Mouse (Mus musculus) layer of hippocampus, adult 9-10 months (tissue): ENCODE measurements around the gene Padi3.

Source experiments
- DNase-seq: peaks from one replicate; pipeline ENCODE4 v3.0.0; 2022; ENCODE audit warnings: low spot score

The Padi3 gene

GRCm38 (mm10) chr4:140780507-140780906 lies 29.9 kb downstream of the Padi3 start:
- DNase-seq = no peak

DNA sequence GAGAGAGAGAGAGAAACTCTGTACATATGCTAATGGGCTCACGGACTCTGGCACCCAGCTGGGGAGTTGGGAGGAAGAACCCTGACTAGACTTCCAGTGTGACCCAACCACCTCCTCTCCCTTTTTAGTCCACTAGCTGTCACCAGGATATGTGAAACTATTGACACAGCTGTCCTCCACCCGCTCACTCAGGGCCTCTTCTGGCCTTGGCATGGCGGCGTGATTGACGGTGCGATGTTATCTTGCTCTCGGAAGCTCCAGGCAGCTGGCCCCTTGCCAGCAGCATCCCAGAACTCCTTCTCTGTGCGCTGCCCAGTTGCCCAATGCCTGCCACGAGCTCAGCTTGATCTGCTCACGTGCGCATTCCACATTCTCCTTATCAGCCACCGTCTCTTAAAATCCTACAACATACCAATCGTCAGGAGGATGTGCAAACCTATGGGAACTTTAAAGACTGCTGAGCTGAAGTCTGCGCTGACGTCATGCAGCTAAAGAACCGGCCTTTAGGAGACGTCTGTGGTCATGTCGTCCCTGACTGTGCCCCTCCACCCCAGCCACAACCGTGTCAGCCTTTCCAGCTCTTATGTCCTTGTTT lies 30.5 kb downstream of the Padi3 start:
- DNase-seq = no peak

GRCm38 (mm10) chr4:140776623-140777022 lies 33.8 kb downstream of the Padi3 start:
- no peak for DNase-seq

DNA sequence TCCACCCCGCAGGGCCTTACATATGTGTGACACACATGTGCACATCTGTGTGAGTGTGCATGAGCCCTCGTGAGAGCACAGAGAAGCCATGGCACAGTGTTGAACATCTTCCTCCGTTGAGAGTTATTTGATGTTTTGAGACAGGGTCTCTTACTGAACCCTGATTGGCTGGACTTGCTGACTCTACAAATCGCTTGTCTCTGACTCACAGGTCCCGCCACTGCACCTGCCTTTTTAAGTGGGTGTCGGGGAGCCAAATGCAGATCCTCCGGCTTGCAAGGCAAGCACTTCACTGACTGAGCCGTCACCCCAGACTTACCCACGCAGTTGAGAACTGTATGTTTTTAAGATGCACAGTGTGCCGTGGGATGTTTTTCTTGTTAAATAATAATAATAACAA lies 34.6 kb downstream of the Padi3 start:
- DNase-seq = no peak

DNA sequence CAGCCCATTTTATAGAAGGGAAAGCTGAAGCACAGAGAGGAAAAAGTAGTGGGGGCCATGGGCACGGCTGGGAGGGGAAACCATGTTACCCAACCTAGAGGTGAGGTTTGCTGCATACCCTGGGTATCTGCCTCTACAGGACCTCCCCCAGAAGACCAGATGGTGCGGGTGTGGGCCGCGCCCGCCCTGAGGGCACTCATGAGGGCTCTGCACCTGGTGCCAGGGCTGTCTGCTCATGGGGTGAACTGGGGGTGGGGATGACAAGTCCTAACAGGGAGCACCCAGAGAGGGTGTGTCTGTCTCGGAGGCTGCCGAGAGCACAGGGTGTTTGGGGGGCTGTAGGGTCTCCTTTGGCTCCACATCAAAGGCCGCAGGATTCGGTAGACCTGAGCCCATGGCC lies 35.6 kb downstream of the Padi3 start:
- no peak for DNase-seq

- DNase-seq = no peak
Observed at GRCm38 (mm10) chr4:140774025-140774800, 36.2 kb downstream of the Padi3 start, which contains the start of gene Padi4. TSS of gene Padi4 (minus strand) at chr4:140774236.

- no peak for DNase-seq
Observed at GRCm38 (mm10) chr4:140771091-140771490, 39.4 kb downstream of the Padi3 start.

DNA sequence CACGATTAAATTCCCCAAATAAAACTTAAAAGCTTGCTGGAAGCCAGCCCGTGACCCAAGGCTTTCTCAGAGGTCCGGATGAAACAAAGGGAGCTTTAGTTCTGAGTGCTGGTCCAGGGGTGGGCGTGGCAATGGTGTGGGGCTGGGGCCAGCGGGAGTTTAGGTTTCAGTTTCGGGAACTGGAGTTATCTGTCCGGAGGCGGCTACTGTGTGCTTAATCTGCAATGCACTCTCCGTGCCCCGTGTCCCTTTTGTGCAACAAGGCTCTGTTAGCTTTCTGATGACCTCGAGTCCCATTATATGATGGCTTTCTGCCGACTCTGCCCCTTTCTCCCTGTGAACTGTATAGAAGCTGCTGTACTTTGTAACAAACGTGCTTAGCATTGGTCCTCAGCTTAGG lies 40.0 kb downstream of the Padi3 start:
- DNase-seq = no peak

GRCm38 (mm10) chr4:140768973-140769372 lies 41.5 kb downstream of the Padi3 start:
- DNase-seq = no peak

- no peak for DNase-seq
Observed at GRCm38 (mm10) chr4:140765936-140766335, 44.5 kb downstream of the Padi3 start.

DNA sequence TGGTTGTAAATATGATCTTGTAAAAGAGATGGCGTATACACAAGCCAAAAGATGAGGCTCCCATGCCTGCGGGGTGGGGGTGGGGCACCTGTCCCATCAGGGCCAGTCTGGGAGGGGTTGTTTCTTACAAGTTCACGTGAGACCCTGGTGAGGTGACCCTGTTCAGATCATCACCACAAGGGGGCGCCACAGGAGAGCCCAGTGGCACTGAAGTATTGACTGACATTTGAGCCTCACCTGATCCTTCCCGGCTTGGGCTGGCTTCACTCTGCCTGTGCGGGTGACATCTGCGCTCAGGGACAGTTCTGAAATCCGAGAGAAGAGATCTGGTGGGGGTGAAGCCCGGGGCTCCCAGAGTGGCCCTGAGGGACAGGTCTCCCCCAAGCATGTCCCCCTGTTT lies 47.3 kb downstream of the Padi3 start:
- no peak for DNase-seq

GRCm38 (mm10) chr4:140761601-140762000 lies 48.8 kb downstream of the Padi3 start:
- DNase-seq = no peak

DNA sequence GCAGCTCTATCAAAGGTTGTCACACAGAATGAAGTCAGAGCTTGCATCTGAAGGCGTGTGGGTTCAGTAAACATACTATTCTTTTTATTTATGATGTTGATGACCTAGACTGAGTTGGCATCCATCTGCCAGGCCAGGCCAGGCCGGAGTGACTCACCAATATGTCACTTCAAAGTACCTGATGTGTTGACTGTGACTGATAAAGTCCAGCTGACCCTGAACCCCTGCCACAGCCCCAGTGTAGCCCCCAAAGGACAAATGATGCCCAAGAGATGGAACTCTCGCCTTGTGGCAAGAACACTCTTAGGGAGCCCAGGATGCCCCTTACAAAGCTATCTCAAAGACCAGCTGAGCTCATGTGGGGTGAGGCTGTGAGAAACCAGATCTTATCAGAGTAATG lies 54.6 kb downstream of the Padi3 start:
- DNase-seq = no peak

GRCm38 (mm10) chr4:140753366-140753765 lies 57.1 kb downstream of the Padi3 start:
- DNase-seq = no peak

DNA sequence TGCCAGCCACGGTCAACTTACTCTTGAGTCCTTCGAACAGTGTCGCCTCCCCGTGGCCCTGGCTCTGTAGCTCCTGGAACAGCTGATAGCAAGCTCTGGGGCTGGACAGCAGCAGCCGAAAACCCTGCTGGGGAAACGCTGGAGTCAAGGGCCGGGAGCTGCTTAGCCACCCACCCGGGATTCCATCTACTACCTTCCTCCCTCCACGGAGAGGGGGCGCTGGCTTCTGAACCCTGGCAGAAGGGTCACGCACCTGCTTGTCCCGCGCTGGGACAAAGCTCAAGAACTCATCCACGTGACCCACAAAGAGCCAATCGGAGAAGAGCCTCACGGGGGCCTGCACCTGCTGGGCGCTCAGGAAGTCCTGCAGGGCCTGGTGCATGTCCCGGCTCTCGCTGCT lies 60.1 kb downstream of the Padi3 start:
- no peak for DNase-seq

- DNase-seq = no peak
Observed at GRCm38 (mm10) chr4:140747978-140748377, 62.5 kb downstream of the Padi3 start.

DNA sequence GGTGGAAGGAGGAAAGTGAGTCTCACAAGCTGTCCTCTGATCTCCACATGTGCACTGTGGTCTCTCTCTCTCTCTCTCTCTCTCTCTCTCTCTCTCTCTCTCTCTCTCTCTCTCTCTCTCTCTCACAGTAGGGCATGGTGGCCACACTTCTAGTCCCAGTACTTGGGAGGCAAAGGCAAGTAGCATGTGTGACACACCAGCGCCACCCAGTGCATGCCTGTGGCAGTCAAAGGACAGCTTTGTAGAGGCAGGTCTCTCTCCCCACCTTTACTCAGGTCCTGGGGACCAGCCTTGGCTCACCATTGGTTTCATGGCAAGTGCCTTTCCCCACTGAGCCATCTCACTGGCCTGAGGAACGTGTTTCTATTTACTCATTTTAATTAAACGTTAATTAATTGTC lies 65.8 kb downstream of the Padi3 start:
- DNase-seq = peak; percentile 27

DNA sequence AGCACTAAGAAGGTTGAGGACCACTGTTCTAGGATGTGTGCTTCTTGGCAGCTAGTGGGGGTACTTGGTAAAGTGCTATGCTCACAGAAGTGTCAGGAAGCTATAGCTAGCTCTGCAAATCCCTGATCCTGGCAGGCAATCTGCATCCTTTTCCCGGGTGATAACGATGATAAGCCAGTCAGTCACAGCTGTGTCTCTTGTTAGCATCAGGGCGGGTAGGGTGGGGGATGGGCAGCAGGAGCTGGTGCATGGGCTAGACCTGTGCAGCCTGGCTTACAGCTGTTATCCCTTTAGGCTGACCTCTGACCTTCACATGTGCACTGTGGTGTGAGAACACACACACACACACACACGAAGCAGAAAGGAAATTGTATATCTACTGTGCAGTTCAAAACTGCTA lies 67.4 kb downstream of the Padi3 start:
- no peak for DNase-seq

GRCm38 (mm10) chr4:140742543-140742942 lies 67.9 kb downstream of the Padi3 start, which contains the start of gene Padi6:
TSS of gene Padi6 (minus strand) at chr4:140742643.
- DNase-seq = no peak

DNA sequence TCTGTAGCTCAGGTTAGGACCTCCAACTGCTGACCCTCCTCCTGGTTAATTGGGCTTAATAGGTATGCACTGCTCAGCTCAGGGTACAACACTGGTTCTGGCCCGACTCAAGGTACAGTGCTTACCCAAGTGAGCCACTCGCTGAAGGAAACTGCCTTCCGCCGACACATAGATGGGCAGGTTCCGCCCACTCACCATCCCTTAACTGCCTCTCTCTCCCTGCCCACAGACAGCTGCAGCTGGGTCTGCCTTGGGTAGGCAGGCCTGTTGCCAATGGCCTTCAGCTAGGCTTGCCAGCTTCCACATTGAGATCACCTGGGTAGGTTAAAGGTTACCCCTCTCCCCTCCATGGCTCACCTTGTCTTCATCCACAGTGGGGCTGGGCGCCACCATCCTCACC lies 69.0 kb downstream of the Padi3 start:
- no peak for DNase-seq

GRCm38 (mm10) chr4:140740655-140741054 lies 69.8 kb downstream of the Padi3 start:
- no peak for DNase-seq
